Comparison of ENCODE assay signal across 9 mouse cellular contexts in genomic region chr8:121300501-121301411, GRCm38 (mm10).
DNase-seq lines count a peak whose midpoint lies in the region; ATAC-seq lines count a peak whose summit lies in the region.
"Had no signal": no experiment of that assay in that cellular context is flagged by ENCODE, and none has a peak within 500 bp of the region (broad histone marks: within the 10 kb centered on the region; RNA-seq: fewer than 3 reads in every experiment).

No protein-coding gene starts in this region.

- H3K4me3 ChIP-seq in hindbrain, embryonic 14.5 days (replicated peaks; ENCODE audit: low read length), result no peak overlapping the region
- H3K4me3 ChIP-seq in liver, embryonic 12.5 days, result no peak overlapping the region
- H3K4me3 ChIP-seq: liver, embryonic 15.5 days had no signal

- no peak for ATAC-seq in hindbrain, embryonic 14.5 days (ENCODE audit: low FRiP score)
- ATAC-seq in liver, embryonic 12.5 days, result no peak
- ATAC-seq in erythroid progenitor cell, adult 5-6 weeks (replicated peaks; ENCODE audit: low FRiP score, poor library complexity, severe bottlenecking), result no peak

- peak; percentile 43 for DNase-seq in CD4-positive, CD25-positive, alpha-beta regulatory T cell, adult 2 months (ENCODE audit: low read depth, low spot score)
- peak; percentile 83 for DNase-seq in embryo, embryonic 9.5 days (ENCODE audit: extremely low spot score)
- no peak for DNase-seq in hindbrain, embryonic 14.5 days (ENCODE audit: low spot score)
- DNase-seq in thymus, adult 18-20 months, result peak; percentile 34 to 38
- DNase-seq in ovary, postnatal 14 days (ENCODE audit: low spot score), result no peak
- DNase-seq in spleen, postnatal 14 days (ENCODE audit: low spot score in 2 of 2), result no peak

- WGBS in hindbrain, embryonic 14.5 days, result 28% methylated on average over 28 of the region's 28 CpGs
- WGBS in liver, embryonic 12.5 days (ENCODE audit: insufficient replicate concordance), result 29% methylated on average over 28 of the region's 28 CpGs

- no peak overlapping the region for H3K27ac ChIP-seq in hindbrain, embryonic 14.5 days
- H3K27ac ChIP-seq in liver, embryonic 12.5 days, result peak overlapping the region; percentile 22; the same call in 1 of the 2 replicates
- H3K27ac ChIP-seq: liver, embryonic 15.5 days had no signal

- H3K4me2 ChIP-seq in hindbrain, embryonic 14.5 days (replicated peaks), result peak overlapping the region; percentile 24
- peak overlapping the region; percentile 39 for H3K4me2 ChIP-seq in liver, embryonic 12.5 days
- H3K4me2 ChIP-seq: liver, embryonic 15.5 days had no signal

- no peaks in the 10 kb centered on the region for H3K27me3 ChIP-seq in hindbrain, embryonic 14.5 days (ENCODE audit: control insufficient read depth, insufficient read depth, low read length)
- peaks cover 53% of the 10 kb centered on the region for H3K27me3 ChIP-seq in liver, embryonic 12.5 days (replicated peaks)

- peak overlapping the region; percentile 44 for H3K9ac ChIP-seq in hindbrain, embryonic 14.5 days
- no peak overlapping the region for H3K9ac ChIP-seq in liver, embryonic 12.5 days
- H3K9ac ChIP-seq: liver, embryonic 15.5 days had no signal

- H3K4me1 ChIP-seq in hindbrain, embryonic 14.5 days (replicated peaks; ENCODE audit: control insufficient read depth, insufficient read depth, low read length), result peaks cover 30% of the 10 kb centered on the region
- peaks cover 16% of the 10 kb centered on the region for H3K4me1 ChIP-seq in liver, embryonic 12.5 days

- no peaks in the 10 kb centered on the region for H3K36me3 ChIP-seq in hindbrain, embryonic 14.5 days (replicated peaks; ENCODE audit: control insufficient read depth, insufficient read depth)
- H3K36me3 ChIP-seq in liver, embryonic 12.5 days, result no peaks in the 10 kb centered on the region
- H3K36me3 ChIP-seq: liver, embryonic 15.5 days had no signal

- H3K9me3 ChIP-seq in hindbrain, embryonic 14.5 days (ENCODE audit: control insufficient read depth, low read length), result no peaks in the 10 kb centered on the region
- no peaks in the 10 kb centered on the region for H3K9me3 ChIP-seq in liver, embryonic 12.5 days (replicated peaks)
- H3K9me3 ChIP-seq: liver, embryonic 15.5 days had no signal

Comparison
In these comparisons a context has a peak if more than half of its experiments do, and no peak if none do; other contexts are left out.
1. DNase-seq: peak in CD4-positive, CD25-positive, alpha-beta regulatory T cell, adult 2 months (single experiment), embryo, embryonic 9.5 days (single experiment) and thymus, adult 18-20 months (2 of 2); none in hindbrain, embryonic 14.5 days (single experiment), ovary, postnatal 14 days (single experiment) and spleen, postnatal 14 days (0 of 2).